Mouse (Mus musculus): Measurements from ENCODE around the gene Tmem131. TPM values are rescaled to one million over a fixed set of nuclear protein-coding genes. Genes with fewer than 3 reads are reported as not detected.

The Tmem131 gene
- polyA plus RNA-seq, 1 experiment: 20.5 TPM

- no peak for DNase-seq
- no peak for TF ChIP-seq CTCF (IDR thresholded peaks at IDR 0.05; ENCODE audit: insufficient read depth, low read length)
- no peak for TF ChIP-seq POLR2A (IDR thresholded peaks at IDR 0.05; ENCODE audit: borderline replicate concordance, extremely low read depth, low read depth, low read length)
- Histone ChIP-seq H3K4me3 (replicated peaks; ENCODE audit: extremely low read depth, low read depth, low read length) (no peak overlapping the region), H3K4me1 (ENCODE audit: control insufficient read depth, insufficient read depth, low read length) (no peaks in the 10 kb centered on the region)
- WGBS: 81% methylated on average over 5 of the region's 5 CpGs
These were observed 174.7 kb downstream of the Tmem131 start for GRCm38 (mm10) chr1:36768786-36769185.

- H3K4me3 ChIP-seq (replicated peaks; ENCODE audit: extremely low read depth, low read depth, low read length): no peak overlapping the region
- TF ChIP-seq CTCF (IDR thresholded peaks at IDR 0.05; ENCODE audit: insufficient read depth, low read length) (no peak), POLR2A (IDR thresholded peaks at IDR 0.05; ENCODE audit: borderline replicate concordance, extremely low read depth, low read depth, low read length) (no peak)
- no peaks in the 10 kb centered on the region for H3K4me1 ChIP-seq (ENCODE audit: control insufficient read depth, insufficient read depth, low read length)
- DNase-seq: no peak
- 13% methylated on average over 10 of the region's 10 CpGs for WGBS
These were observed 176.1 kb downstream of the Tmem131 start for GRCm38 (mm10) chr1:36767321-36767720.

GRCm38 (mm10) chr1:36766431-36767205, 176.8 kb downstream of the Tmem131 start:
- 45% methylated on average over 4 of the region's 4 CpGs for WGBS
- no peak for DNase-seq
- Histone ChIP-seq H3K4me3 (replicated peaks; ENCODE audit: extremely low read depth, low read depth, low read length) (no peak overlapping the region), H3K4me1 (ENCODE audit: control insufficient read depth, insufficient read depth, low read length) (no peaks in the 10 kb centered on the region)
- TF ChIP-seq POLR2A (IDR thresholded peaks at IDR 0.05; ENCODE audit: borderline replicate concordance, extremely low read depth, low read depth, low read length) (no peak), CTCF (IDR thresholded peaks at IDR 0.05; ENCODE audit: insufficient read depth, low read length) (no peak)

DNA sequence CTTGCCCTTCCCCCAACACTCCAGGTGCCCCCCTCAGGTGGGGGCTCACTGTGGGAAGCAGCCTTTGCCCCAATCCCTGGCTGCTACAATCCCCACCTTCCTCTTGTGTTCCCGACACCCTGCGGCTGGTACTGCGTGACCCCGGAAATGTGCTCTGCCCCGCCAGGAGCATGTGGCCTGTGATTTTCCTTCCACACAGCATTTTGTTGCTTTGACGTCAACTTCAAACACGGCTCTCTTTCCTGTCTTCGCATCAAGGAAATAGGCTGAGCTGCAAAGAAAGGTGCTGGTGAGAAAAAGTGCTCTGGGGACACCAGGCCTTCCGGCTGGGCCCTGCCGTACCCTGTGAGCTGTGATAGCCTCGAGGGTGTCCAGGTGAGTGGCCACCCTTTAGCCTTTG, 181.9 kb downstream of the Tmem131 start, which contains the start of gene Zap70:
Gene Zap70, plus strand, starts transcription at position 231 of the 400 bp plus-strand sequence.
- no peak for TF ChIP-seq CTCF (IDR thresholded peaks at IDR 0.05; ENCODE audit: insufficient read depth, low read length)
- TF ChIP-seq POLR2A (IDR thresholded peaks at IDR 0.05; ENCODE audit: borderline replicate concordance, extremely low read depth, low read depth, low read length): no peak
- Histone ChIP-seq H3K4me3 (replicated peaks; ENCODE audit: extremely low read depth, low read depth, low read length) (no peak within 1 kb of the TSS), H3K4me1 (ENCODE audit: control insufficient read depth, insufficient read depth, low read length) (no peaks in the 10 kb centered on the region)
- DNase-seq: no peak
- 74% methylated on average over 11 of the region's 11 CpGs for whole genome bisulfite sequencing

DNA sequence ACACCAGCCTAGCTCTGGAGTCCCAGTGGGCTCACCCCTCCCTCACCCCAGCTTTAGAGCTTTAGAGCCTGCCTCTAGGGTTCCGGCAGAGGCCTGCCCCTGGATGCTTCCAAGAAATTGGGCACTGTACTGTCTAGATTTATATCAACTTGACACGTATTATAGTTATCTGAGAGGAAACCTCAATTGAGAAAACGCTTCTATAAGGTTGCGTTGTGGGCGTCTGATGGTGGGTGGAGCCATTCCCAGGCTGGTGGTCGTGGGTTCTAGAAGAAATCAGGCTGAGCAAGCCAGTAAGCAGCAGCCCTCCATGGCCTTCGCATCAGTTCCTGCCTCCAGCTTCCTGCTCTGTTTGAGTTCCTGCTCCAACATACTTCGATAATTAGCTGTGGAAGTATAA, 182.4 kb downstream of the Tmem131 start:
- DNase-seq: no peak
- Histone ChIP-seq H3K4me1 (ENCODE audit: control insufficient read depth, insufficient read depth, low read length) (no peaks in the 10 kb centered on the region), H3K4me3 (replicated peaks; ENCODE audit: extremely low read depth, low read depth, low read length) (no peak overlapping the region)
- TF ChIP-seq POLR2A (IDR thresholded peaks at IDR 0.05; ENCODE audit: borderline replicate concordance, extremely low read depth, low read depth, low read length) (no peak), CTCF (IDR thresholded peaks at IDR 0.05; ENCODE audit: insufficient read depth, low read length) (no peak)
- WGBS: 80% methylated on average over 8 of the region's 8 CpGs

GRCm38 (mm10) chr1:36760401-36760800, 183.1 kb downstream of the Tmem131 start:
- no peak for TF ChIP-seq POLR2A (IDR thresholded peaks at IDR 0.05; ENCODE audit: borderline replicate concordance, extremely low read depth, low read depth, low read length)
- no peak for TF ChIP-seq CTCF (IDR thresholded peaks at IDR 0.05; ENCODE audit: insufficient read depth, low read length)
- Histone ChIP-seq H3K4me3 (replicated peaks; ENCODE audit: extremely low read depth, low read depth, low read length) (no peak overlapping the region), H3K4me1 (ENCODE audit: control insufficient read depth, insufficient read depth, low read length) (no peaks in the 10 kb centered on the region)
- WGBS: 69% methylated on average over 9 of the region's 9 CpGs
- DNase-seq: no peak

GRCm38 (mm10) chr1:36759076-36759475, 184.4 kb downstream of the Tmem131 start:
- DNase-seq: no peak
- 86% methylated on average over 18 of the region's 18 CpGs for WGBS
- H3K4me1 ChIP-seq (ENCODE audit: control insufficient read depth, insufficient read depth, low read length): no peaks in the 10 kb centered on the region
- TF ChIP-seq POLR2A (IDR thresholded peaks at IDR 0.05; ENCODE audit: borderline replicate concordance, extremely low read depth, low read depth, low read length): no peak
- H3K4me3 ChIP-seq (replicated peaks; ENCODE audit: extremely low read depth, low read depth, low read length): no peak overlapping the region

DNA sequence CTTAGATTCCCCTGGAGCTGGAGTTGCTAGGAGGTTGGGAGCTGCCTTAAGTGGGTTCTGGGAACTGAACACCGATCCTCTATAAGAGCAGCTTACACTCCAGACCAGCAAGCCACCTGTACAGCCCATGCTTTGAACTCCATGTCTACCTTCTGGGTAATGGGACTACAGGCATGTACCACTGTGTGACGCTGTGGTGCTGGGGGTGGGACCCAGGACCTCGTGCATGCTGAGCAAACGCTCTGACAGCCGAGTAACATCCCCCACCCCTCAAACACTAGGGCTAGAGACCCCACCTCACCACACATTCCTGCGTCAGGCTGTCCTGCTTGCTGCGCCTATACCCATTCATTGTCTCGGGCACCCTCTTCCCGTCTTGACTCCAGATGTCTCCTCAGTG, 184.9 kb downstream of the Tmem131 start:
- TF ChIP-seq CTCF (IDR thresholded peaks at IDR 0.05; ENCODE audit: insufficient read depth, low read length): no peak
- TF ChIP-seq POLR2A (IDR thresholded peaks at IDR 0.05; ENCODE audit: borderline replicate concordance, extremely low read depth, low read depth, low read length): no peak
- Histone ChIP-seq H3K4me3 (replicated peaks; ENCODE audit: extremely low read depth, low read depth, low read length) (no peak overlapping the region), H3K4me1 (ENCODE audit: control insufficient read depth, insufficient read depth, low read length) (no peaks in the 10 kb centered on the region)
- 88% methylated on average over 9 of the region's 9 CpGs for WGBS
- no peak for DNase-seq

DNA sequence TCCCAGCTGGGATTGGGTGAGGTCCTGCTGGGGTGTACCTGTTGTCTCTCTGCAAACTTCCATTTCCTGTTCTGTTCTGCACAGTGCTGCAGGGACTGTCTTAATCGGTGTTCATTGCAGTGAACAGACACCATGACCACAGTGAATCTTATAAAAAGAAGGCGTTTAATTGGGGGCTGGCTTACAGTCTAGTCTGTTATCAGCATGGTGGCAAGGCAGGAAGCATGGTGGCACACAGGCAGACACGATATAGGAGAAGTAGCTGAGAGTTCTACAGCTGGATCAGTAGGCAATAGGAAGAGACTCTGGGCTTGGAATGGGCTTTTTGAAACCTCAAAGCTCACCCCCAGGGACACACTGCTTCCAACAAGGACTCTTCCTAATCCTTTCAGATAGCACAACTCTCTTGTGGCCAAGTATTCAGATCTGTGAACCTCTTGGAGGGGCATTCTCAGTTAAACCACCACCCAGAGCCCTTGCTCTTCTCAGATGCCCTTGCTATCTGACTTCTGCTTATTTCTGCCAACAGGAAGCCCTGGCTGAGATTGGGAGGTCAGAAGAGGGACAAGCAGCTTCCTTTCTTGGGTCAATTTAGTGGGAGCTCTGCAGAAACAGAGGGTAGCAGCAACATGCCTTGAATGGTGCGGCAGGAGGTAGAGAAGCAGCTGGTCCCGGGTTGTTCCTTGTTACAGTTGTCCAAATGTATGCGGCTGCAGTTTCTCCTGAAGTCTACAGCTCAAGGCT, 189.4 kb downstream of the Tmem131 start:
- TF ChIP-seq POLR2A (IDR thresholded peaks at IDR 0.05; ENCODE audit: borderline replicate concordance, extremely low read depth, low read depth, low read length) (no peak), CTCF (IDR thresholded peaks at IDR 0.05; ENCODE audit: insufficient read depth, low read length) (no peak)
- WGBS: 56% methylated on average over 6 of the region's 6 CpGs
- H3K4me3 ChIP-seq (replicated peaks; ENCODE audit: extremely low read depth, low read depth, low read length): no peak overlapping the region
- no peak for DNase-seq
- no peaks in the 10 kb centered on the region for H3K4me1 ChIP-seq (ENCODE audit: control insufficient read depth, insufficient read depth, low read length)

- no peaks in the 10 kb centered on the region for H3K4me1 ChIP-seq (ENCODE audit: control insufficient read depth, insufficient read depth, low read length)
- no peak overlapping the region for H3K4me3 ChIP-seq (replicated peaks; ENCODE audit: extremely low read depth, low read depth, low read length)
- no peak for DNase-seq
- WGBS: 42% methylated on average over 14 of the region's 15 CpGs
- TF ChIP-seq POLR2A (IDR thresholded peaks at IDR 0.05; ENCODE audit: borderline replicate concordance, extremely low read depth, low read depth, low read length) (no peak), CTCF (IDR thresholded peaks at IDR 0.05; ENCODE audit: insufficient read depth, low read length) (peak; percentile 37)
These were observed 197.0 kb downstream of the Tmem131 start for GRCm38 (mm10) chr1:36746452-36746851.
